Mouse (Mus musculus): ENCODE results near the gene Fyn.
A peak's percentile ranks its signal among the peaks of the same experiment; 100 is the strongest.

Fyn gene

GRCm38 (mm10) chr10:39368572-39369135 is at the start of gene Fyn:
Fyn (plus strand) TSS chr10:39368855.
- DNase-seq = no peak

- DNase-seq = no peak
Observed at GRCm38 (mm10) chr10:39320798-39321622, 47.6 kb upstream of the Fyn start.

GRCm38 (mm10) chr10:39321623-39321985 is 47.1 kb upstream of the Fyn start:
- no peak for DNase-seq

GRCm38 (mm10) chr10:39322143-39322542 is 46.5 kb upstream of the Fyn start:
- DNase-seq = no peak

- DNase-seq = no peak
Observed at GRCm38 (mm10) chr10:39324291-39324690, 44.4 kb upstream of the Fyn start.

- DNase-seq = no peak
Observed at GRCm38 (mm10) chr10:39328661-39329060, 40.0 kb upstream of the Fyn start.

- no peak for DNase-seq
Observed at GRCm38 (mm10) chr10:39334320-39334719, 34.3 kb upstream of the Fyn start.

GRCm38 (mm10) chr10:39335880-39336279 is 32.8 kb upstream of the Fyn start:
- no peak for DNase-seq

- no peak for DNase-seq
Observed at GRCm38 (mm10) chr10:39339189-39339968, 29.3 kb upstream of the Fyn start.

GRCm38 (mm10) chr10:39339969-39340236 is 28.8 kb upstream of the Fyn start:
- DNase-seq = no peak

- no peak for DNase-seq
Observed at GRCm38 (mm10) chr10:39343551-39343950, 25.1 kb upstream of the Fyn start.

GRCm38 (mm10) chr10:39345921-39346320 is 22.7 kb upstream of the Fyn start:
- no peak for DNase-seq

GRCm38 (mm10) chr10:39349781-39350364 is 18.8 kb upstream of the Fyn start:
- DNase-seq = no peak

GRCm38 (mm10) chr10:39364196-39364595 is 4.5 kb upstream of the Fyn start:
- no peak for DNase-seq

GRCm38 (mm10) chr10:39369502-39369931 is 862 bp downstream of the Fyn start:
- DNase-seq = peak; percentile 95

- peak; percentile 53 for DNase-seq
Observed at GRCm38 (mm10) chr10:39369977-39370785, 1.5 kb downstream of the Fyn start.

- DNase-seq = no peak
Observed at GRCm38 (mm10) chr10:39370786-39371221, 2.1 kb downstream of the Fyn start.

- DNase-seq = no peak
Observed at GRCm38 (mm10) chr10:39371467-39371866, 2.8 kb downstream of the Fyn start.

- no peak for DNase-seq
Observed at GRCm38 (mm10) chr10:39371991-39372390, 3.3 kb downstream of the Fyn start.

GRCm38 (mm10) chr10:39376676-39377075 is 8.0 kb downstream of the Fyn start:
- no peak for DNase-seq

GRCm38 (mm10) chr10:39377219-39377618 is 8.6 kb downstream of the Fyn start:
- no peak for DNase-seq

- no peak for DNase-seq
Observed at GRCm38 (mm10) chr10:39378025-39378603, 9.5 kb downstream of the Fyn start.

All from kidney, postnatal 14 days (tissue).